Mouse (Mus musculus): Measurements from ENCODE around the gene Utp3. TPM values are rescaled to one million over a fixed set of nuclear protein-coding genes. Genes with fewer than 3 reads are reported as not detected.

Utp3 gene
- total and polyA plus RNA-seq, 2 experiments: 7.9 to 20.0 TPM

- no peak for DNase-seq (ENCODE audit: extremely low read depth, low read depth, low spot score)
- H3K79me2 ChIP-seq (ENCODE audit: control insufficient read depth, insufficient read depth, low read length): peaks cover 21% of the 10 kb centered on the region
These were observed 26.4 kb downstream of the Utp3 start for GRCm38 (mm10) chr5:88580681-88581080.

GRCm38 (mm10) chr5:88581343-88581742 is 27.1 kb downstream of the Utp3 start:
- Histone ChIP-seq H3K27me3 (ENCODE audit: control insufficient read depth, insufficient read depth, low read length) (no peaks in the 10 kb centered on the region), H3K36me3 (ENCODE audit: control insufficient read depth, insufficient read depth, low read length) (no peaks in the 10 kb centered on the region), H3K4me1 (ENCODE audit: control insufficient read depth, insufficient read depth, low read length) (peaks cover 12% of the 10 kb centered on the region), H3K27ac (replicated peaks; ENCODE audit: insufficient read depth, low read depth, low read length) (peak overlapping the region; percentile 69), H3K79me2 (ENCODE audit: control insufficient read depth, insufficient read depth, low read length) (peaks cover 17% of the 10 kb centered on the region), H3K9ac (ENCODE audit: low read depth, low read length) (no peak overlapping the region), H3K4me3 (ENCODE audit: insufficient read depth, low read depth, low read length) (no peak overlapping the region)
- no peak for TF ChIP-seq POLR2A (IDR thresholded peaks at IDR 0.05; ENCODE audit: extremely low read depth, insufficient read depth, low read length)
- TF ChIP-seq CTCF (IDR thresholded peaks at IDR 0.05; ENCODE audit: low read depth, low read length): no peak
- 98% methylated on average over 6 of the region's 6 CpGs for WGBS
- DNase-seq (ENCODE audit: extremely low read depth, low read depth, low spot score): no peak

More at GRCm38 (mm10) chr5:88580681-88581080, 26.4 kb downstream of the Utp3 start:
- WGBS: 51% methylated on average over 10 of the region's 10 CpGs
- no peak for TF ChIP-seq CTCF (IDR thresholded peaks at IDR 0.05; ENCODE audit: low read depth, low read length)
- no peak for TF ChIP-seq POLR2A (IDR thresholded peaks at IDR 0.05; ENCODE audit: extremely low read depth, insufficient read depth, low read length)
- H3K4me3 ChIP-seq (ENCODE audit: insufficient read depth, low read depth, low read length): no peak overlapping the region
- H3K27ac ChIP-seq (replicated peaks; ENCODE audit: insufficient read depth, low read depth, low read length): no peak overlapping the region
- H3K4me1 ChIP-seq (ENCODE audit: control insufficient read depth, insufficient read depth, low read length): peaks cover 10% of the 10 kb centered on the region
- H3K36me3 ChIP-seq (ENCODE audit: control insufficient read depth, insufficient read depth, low read length): no peaks in the 10 kb centered on the region
- no peak overlapping the region for H3K9ac ChIP-seq (ENCODE audit: low read depth, low read length)
- H3K27me3 ChIP-seq (ENCODE audit: control insufficient read depth, insufficient read depth, low read length): no peaks in the 10 kb centered on the region

GRCm38 (mm10) chr5:88583271-88584031 is 29.2 kb downstream of the Utp3 start:
- Histone ChIP-seq H3K4me3 (ENCODE audit: insufficient read depth, low read depth, low read length) (no peak overlapping the region), H3K79me2 (ENCODE audit: control insufficient read depth, insufficient read depth, low read length) (peaks cover 15% of the 10 kb centered on the region), H3K27ac (replicated peaks; ENCODE audit: insufficient read depth, low read depth, low read length) (no peak overlapping the region), H3K9ac (ENCODE audit: low read depth, low read length) (no peak overlapping the region), H3K27me3 (ENCODE audit: control insufficient read depth, insufficient read depth, low read length) (no peaks in the 10 kb centered on the region), H3K4me1 (ENCODE audit: control insufficient read depth, insufficient read depth, low read length) (peaks cover 20% of the 10 kb centered on the region), H3K36me3 (ENCODE audit: control insufficient read depth, insufficient read depth, low read length) (no peaks in the 10 kb centered on the region)
- DNase-seq (ENCODE audit: extremely low read depth, low read depth, low spot score): no peak
- TF ChIP-seq CTCF (IDR thresholded peaks at IDR 0.05; ENCODE audit: low read depth, low read length): no peak
- whole genome bisulfite sequencing: 74% methylated on average over 9 of the region's 9 CpGs

GRCm38 (mm10) chr5:88584061-88584460 is 29.8 kb downstream of the Utp3 start:
- Histone ChIP-seq H3K27me3 (ENCODE audit: control insufficient read depth, insufficient read depth, low read length) (no peaks in the 10 kb centered on the region), H3K9ac (ENCODE audit: low read depth, low read length) (no peak overlapping the region), H3K27ac (replicated peaks; ENCODE audit: insufficient read depth, low read depth, low read length) (no peak overlapping the region), H3K79me2 (ENCODE audit: control insufficient read depth, insufficient read depth, low read length) (peaks cover 21% of the 10 kb centered on the region), H3K4me1 (ENCODE audit: control insufficient read depth, insufficient read depth, low read length) (peaks cover 20% of the 10 kb centered on the region), H3K4me3 (ENCODE audit: insufficient read depth, low read depth, low read length) (no peak overlapping the region), H3K36me3 (ENCODE audit: control insufficient read depth, insufficient read depth, low read length) (no peaks in the 10 kb centered on the region)
- 47% methylated on average over 9 of the region's 9 CpGs for WGBS
- TF ChIP-seq POLR2A (IDR thresholded peaks at IDR 0.05; ENCODE audit: extremely low read depth, insufficient read depth, low read length) (no peak), CTCF (IDR thresholded peaks at IDR 0.05; ENCODE audit: low read depth, low read length) (no peak)
- DNase-seq (ENCODE audit: extremely low read depth, low read depth, low spot score): no peak

GRCm38 (mm10) chr5:88586407-88587174 is 32.3 kb downstream of the Utp3 start:
- Histone ChIP-seq H3K9ac (ENCODE audit: low read depth, low read length) (no peak overlapping the region), H3K36me3 (ENCODE audit: control insufficient read depth, insufficient read depth, low read length) (no peaks in the 10 kb centered on the region), H3K27ac (replicated peaks; ENCODE audit: insufficient read depth, low read depth, low read length) (peak overlapping the region; percentile 59), H3K4me1 (ENCODE audit: control insufficient read depth, insufficient read depth, low read length) (peaks cover 19% of the 10 kb centered on the region), H3K4me3 (ENCODE audit: insufficient read depth, low read depth, low read length) (no peak overlapping the region), H3K27me3 (ENCODE audit: control insufficient read depth, insufficient read depth, low read length) (no peaks in the 10 kb centered on the region), H3K79me2 (ENCODE audit: control insufficient read depth, insufficient read depth, low read length) (peaks cover 17% of the 10 kb centered on the region)
- TF ChIP-seq CTCF (IDR thresholded peaks at IDR 0.05; ENCODE audit: low read depth, low read length) (no peak), POLR2A (IDR thresholded peaks at IDR 0.05; ENCODE audit: extremely low read depth, insufficient read depth, low read length) (no peak)
- peak; percentile 45 for DNase-seq (ENCODE audit: extremely low read depth, low read depth, low spot score)
- WGBS: 64% methylated on average over 7 of the region's 7 CpGs

Data from liver, adult 2 months (tissue).